Mouse (Mus musculus) E14TG2a.4 (cell line): ENCODE measurements around the gene P2ry2.

Experiments used
- CTCF ChIP-seq: conservative IDR thresholded peaks from 2 replicates; pipeline ENCODE4 v1.5.1; 2014; ENCODE audit warnings: low read length
- NANOG ChIP-seq: IDR thresholded peaks from 2 replicates; pipeline ENCODE4 v1.6.1; 2014; ENCODE audit warnings: borderline replicate concordance, low read length, mixed read lengths

DNA sequence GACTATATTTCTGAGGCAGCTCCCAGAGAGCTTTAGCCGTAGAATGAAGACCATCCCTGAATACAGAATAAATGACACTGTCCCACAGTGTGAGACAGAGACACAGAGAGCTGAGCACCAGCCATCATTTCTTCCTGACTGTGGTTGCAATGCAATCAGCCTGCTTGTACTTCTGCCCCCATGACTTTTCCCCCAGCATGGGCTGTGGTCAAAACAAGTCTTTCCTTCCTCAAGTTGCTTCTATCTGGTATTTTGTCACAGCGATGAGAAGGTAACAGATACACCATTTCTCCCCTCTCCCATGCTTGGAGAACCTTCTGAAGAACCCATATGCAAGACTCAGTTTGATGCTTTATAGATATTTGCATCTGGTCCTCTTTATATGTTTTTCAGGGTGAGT, 20.7 kb upstream of the P2ry2 start:
- no peak for TF ChIP-seq CTCF
- no peak for TF ChIP-seq NANOG
